Mouse (Mus musculus): ENCODE data around the gene Prkca. TPM values are rescaled to one million over a fixed set of nuclear protein-coding genes. Genes with fewer than 3 reads are reported as not detected.

Gene Prkca
- polyA plus RNA-seq, 1 experiment, result 7.4 TPM

DNA sequence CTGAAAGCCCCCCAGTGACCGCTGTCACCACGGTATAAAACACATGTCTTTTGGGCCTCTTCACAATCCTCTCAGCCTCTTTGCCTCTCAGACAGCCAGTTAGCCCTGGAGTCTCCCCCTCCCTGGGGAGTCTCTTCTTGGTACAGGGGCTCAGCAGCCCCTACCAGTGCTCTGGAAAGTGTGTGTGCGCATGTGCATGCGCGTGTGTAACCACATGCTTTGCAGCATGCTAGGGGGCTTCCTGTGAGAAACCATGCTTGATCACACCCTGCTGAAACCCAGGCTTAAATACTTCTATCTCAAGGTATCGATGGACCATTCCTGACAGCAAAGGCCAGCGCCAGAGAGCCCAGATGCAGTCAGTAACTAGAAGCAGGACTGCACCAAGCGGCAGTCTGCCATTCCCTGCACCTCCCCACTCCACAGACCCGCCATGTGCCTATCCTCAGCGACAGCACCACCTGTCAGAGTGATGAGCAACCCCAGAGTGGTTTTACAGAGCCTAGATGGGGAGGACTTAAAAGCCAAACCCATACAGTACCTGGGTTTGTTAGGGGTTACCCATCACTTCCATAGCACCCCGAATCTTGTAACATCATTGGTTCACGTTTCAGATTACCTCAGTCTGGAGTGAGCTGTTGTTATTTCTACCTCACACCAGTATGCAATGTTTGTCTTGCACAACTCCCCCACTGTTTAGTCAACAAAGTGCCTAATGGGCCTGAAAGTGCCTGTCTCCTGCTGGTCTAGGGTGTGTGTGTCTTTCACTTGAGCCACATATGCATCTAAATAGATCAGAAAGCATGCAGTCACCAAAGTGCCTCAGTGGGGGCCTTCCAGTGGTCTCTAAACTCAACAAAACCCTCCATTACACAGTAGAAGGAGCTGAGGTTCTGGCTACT is 75.1 kb downstream of the Prkca start:
- Histone ChIP-seq H3K4me3 (ENCODE audit: insufficient read depth, low read depth, low read length) (no peak overlapping the region), H3K4me1 (ENCODE audit: control insufficient read depth, insufficient read depth, insufficient read length, low read length) (peaks cover 10% of the 10 kb centered on the region), H3K27ac (replicated peaks; ENCODE audit: low read depth, low read length) (no peak overlapping the region)

DNA sequence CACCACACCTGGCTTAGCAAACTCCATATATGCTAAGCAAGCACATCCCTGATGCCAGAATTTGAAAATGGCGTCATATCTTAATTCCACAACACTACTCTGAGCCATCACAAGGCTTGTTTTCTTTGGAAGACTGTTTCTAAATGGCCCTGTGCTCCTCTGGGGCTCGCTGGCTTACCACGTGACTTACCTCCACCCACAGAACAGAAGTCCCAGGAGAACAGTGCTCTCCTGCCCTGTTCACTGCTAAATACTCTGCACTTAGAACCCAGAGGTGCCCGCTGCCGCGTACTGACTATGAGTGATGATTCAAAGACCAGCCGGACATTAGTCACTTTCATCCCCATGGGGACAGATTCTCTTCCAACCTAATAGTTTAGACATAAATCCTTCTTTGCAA is 75.9 kb downstream of the Prkca start:
- H3K4me3 ChIP-seq (ENCODE audit: insufficient read depth, low read depth, low read length), result no peak overlapping the region
- H3K27ac ChIP-seq (replicated peaks; ENCODE audit: low read depth, low read length), result no peak overlapping the region
- peaks cover 10% of the 10 kb centered on the region for H3K4me1 ChIP-seq (ENCODE audit: control insufficient read depth, insufficient read depth, insufficient read length, low read length)

DNA sequence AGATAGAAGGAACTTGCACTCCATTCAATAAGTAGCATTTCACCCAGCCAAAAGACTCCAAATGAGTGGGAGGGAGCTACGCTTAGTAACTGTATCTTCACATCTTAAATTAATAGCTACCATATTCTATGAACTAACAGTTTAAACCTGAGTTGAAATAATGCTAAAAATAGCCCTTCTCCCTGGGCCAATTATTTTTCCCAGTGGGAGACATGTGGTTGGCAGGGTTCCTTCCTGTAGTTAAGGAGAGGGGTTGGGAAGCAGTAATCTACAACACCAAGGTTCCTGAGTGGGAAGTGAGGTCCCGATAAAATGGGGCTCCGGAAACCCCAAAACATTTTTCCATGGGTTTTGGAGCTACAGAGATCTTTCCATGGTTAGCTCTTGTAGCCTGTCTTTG is 76.7 kb downstream of the Prkca start:
- no peak overlapping the region for H3K27ac ChIP-seq (replicated peaks; ENCODE audit: low read depth, low read length)
- peaks cover 10% of the 10 kb centered on the region for H3K4me1 ChIP-seq (ENCODE audit: control insufficient read depth, insufficient read depth, insufficient read length, low read length)
- H3K4me3 ChIP-seq (ENCODE audit: insufficient read depth, low read depth, low read length), result no peak overlapping the region

DNA sequence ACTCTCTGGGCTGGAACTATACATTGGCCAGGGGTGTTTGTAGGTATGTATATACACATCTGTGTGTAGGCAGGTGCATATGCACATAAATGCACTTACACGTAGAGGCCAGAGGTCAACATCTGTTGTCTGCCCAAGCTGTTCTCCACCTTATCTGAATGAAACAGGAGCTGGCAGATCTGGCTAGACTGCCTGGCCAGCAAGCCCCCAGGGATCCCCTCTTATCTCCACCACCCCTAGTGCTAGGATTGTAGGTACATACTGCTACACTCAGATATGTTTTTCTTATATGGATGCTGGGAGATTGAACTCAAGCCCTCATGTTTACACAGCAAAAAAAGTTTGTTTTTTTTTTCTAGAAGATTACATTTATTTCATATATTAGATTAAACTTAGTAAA is 79.9 kb downstream of the Prkca start:
- Histone ChIP-seq H3K4me1 (ENCODE audit: control insufficient read depth, insufficient read depth, insufficient read length, low read length) (peaks cover 15% of the 10 kb centered on the region), H3K4me3 (ENCODE audit: insufficient read depth, low read depth, low read length) (no peak overlapping the region), H3K27ac (replicated peaks; ENCODE audit: low read depth, low read length) (no peak overlapping the region)

DNA sequence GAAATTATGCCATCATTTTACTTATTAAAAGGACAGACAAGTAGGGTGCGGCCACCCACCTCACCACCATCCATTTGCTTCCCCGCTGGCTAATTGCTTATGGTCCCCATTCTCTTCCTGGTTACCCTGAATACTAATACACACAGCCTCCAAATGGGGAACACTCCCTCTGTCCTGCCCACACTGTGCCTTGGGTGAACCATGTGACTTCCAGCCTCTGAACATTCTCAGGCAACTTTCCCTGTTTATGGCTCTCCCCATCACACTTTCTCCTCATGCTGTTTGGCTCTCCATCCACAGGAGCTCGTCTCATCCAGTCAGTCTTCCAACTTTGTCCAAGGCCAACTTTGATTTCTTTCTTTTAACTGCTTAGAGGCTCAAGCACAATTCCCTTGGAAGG is 80.3 kb downstream of the Prkca start:
- Histone ChIP-seq H3K27ac (replicated peaks; ENCODE audit: low read depth, low read length) (no peak overlapping the region), H3K4me3 (ENCODE audit: insufficient read depth, low read depth, low read length) (no peak overlapping the region), H3K4me1 (ENCODE audit: control insufficient read depth, insufficient read depth, insufficient read length, low read length) (peaks cover 15% of the 10 kb centered on the region)

DNA sequence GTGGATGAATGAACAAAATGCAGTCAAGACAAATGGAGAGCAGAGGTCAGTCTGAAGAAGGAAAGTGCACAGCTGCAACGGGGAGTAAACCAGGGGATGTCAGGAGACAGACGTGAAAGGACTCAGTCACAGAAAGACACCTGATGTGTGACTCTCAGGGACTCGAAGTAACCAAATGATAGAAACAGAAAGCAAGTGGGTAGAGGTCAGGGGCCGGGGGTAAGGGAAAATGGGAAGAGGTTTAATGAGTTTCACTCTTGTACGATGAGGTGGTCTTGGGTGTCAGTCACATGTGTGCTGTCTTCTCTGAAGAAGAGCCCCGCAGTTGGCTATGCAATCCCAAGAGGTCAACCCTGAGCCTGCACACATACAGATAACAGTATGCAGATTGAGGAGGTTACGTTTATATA is 82.0 kb downstream of the Prkca start:
- H3K27ac ChIP-seq (replicated peaks; ENCODE audit: low read depth, low read length), result no peak overlapping the region
- no peak overlapping the region for H3K4me3 ChIP-seq (ENCODE audit: insufficient read depth, low read depth, low read length)
- peaks cover 6% of the 10 kb centered on the region; the same call in 1 of the 2 replicates for H3K4me1 ChIP-seq (ENCODE audit: control insufficient read depth, insufficient read depth, insufficient read length, low read length)

DNA sequence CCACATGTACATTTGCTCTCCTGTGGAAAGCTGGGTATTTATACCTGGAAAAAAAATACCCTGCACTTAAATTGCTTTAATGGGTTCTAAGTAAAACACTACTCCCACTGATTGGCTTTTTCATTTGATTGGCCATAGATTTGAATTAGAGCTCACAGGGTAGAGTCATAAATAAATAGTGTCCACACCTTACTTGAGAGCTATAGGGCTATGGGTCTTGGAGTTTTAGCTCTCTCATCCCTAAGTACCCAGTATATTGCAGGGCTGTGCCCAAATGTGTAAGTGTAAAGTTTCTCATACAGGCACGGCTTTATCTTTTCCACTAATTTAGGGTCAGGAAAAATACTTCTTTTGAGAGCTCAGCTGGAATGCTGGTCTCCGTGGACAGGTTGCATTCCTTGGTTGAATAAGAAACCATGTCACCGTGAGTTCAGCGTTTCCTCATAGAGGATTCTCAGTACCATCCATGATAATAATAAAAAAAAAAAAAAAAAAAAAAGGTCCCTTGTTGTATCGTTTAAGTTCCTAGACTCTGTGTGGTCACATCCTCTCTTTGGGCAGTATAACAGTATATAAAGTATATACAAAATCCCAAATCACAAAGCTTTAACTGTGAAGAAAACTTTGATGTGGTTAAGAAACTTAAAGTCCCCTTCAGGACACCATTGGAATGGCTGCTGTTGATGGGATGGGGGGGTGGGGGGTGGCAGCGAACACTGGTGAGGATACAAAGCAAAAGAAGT is 82.8 kb downstream of the Prkca start:
- Histone ChIP-seq H3K4me3 (ENCODE audit: insufficient read depth, low read depth, low read length) (no peak overlapping the region), H3K27ac (replicated peaks; ENCODE audit: low read depth, low read length) (no peak overlapping the region), H3K4me1 (ENCODE audit: control insufficient read depth, insufficient read depth, insufficient read length, low read length) (peaks cover 6% of the 10 kb centered on the region; the same call in 1 of the 2 replicates)

DNA sequence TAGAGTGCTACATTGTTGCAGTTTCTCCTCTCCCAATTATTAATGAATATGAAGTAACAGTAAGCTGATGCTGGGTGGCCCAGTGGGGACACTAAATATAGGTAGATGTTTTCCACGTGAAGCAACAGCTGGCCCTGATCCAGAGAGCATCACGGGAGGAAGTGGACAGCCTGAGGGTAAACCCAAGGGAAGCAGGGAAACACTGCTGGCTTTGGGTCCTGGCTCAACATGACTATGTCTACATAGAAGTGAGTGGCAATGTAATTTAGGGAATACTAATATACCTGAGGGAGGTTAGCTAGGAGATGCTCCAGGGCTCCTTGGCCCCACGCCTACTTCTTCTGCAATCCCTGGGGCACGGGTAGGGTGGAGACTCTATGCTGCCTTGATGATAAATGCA is 84.3 kb downstream of the Prkca start:
- no peak overlapping the region for H3K27ac ChIP-seq (replicated peaks; ENCODE audit: low read depth, low read length)
- H3K4me1 ChIP-seq (ENCODE audit: control insufficient read depth, insufficient read depth, insufficient read length, low read length), result peaks cover 6% of the 10 kb centered on the region; the same call in 1 of the 2 replicates
- H3K4me3 ChIP-seq (ENCODE audit: insufficient read depth, low read depth, low read length), result no peak overlapping the region

DNA sequence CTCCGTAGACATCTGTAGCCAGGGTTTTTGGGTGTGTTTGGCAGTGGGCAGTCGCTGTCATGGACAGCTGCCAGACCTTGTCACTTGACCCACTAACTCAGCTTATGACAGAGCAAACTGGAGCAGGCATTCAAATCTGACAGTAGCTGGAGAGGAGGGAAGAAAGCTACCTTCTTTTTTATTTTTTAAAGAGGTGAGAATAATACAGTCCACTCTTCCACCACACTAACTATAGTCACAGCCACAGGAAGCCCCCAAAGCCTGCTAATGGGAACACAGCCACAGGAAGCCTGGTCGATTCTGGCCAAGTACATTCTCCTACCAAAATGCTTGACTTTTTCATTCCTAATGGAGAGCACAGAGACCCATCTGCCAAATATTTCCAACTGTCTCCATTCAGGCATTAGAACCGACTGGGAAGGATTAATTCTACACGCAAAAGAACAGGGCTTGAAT is 84.9 kb downstream of the Prkca start:
- H3K4me3 ChIP-seq (ENCODE audit: insufficient read depth, low read depth, low read length), result no peak overlapping the region
- peaks cover 6% of the 10 kb centered on the region; the same call in 1 of the 2 replicates for H3K4me1 ChIP-seq (ENCODE audit: control insufficient read depth, insufficient read depth, insufficient read length, low read length)
- no peak overlapping the region for H3K27ac ChIP-seq (replicated peaks; ENCODE audit: low read depth, low read length)

DNA sequence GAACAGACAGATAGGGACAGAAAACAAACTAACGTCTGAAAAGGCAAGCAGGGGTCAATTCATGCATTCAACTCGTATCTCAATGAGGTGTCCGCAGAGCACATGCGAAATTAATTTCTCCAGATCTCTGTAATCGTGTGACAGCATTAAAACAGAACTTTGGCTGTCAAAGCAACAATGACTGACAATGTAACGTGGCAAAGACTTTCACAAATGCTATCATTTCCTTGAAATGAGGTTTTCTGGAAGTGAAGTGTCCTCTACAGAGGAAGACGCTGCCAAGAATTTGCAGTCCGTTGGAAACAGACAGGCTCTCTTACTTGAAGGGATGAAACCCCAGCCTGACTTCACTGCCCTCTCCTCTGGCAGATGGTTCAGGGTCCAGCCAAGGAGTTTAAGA is 85.8 kb downstream of the Prkca start:
- H3K27ac ChIP-seq (replicated peaks; ENCODE audit: low read depth, low read length), result no peak overlapping the region
- H3K4me1 ChIP-seq (ENCODE audit: control insufficient read depth, insufficient read depth, insufficient read length, low read length), result peaks cover 6% of the 10 kb centered on the region; the same call in 1 of the 2 replicates
- H3K4me3 ChIP-seq (ENCODE audit: insufficient read depth, low read depth, low read length), result no peak overlapping the region

DNA sequence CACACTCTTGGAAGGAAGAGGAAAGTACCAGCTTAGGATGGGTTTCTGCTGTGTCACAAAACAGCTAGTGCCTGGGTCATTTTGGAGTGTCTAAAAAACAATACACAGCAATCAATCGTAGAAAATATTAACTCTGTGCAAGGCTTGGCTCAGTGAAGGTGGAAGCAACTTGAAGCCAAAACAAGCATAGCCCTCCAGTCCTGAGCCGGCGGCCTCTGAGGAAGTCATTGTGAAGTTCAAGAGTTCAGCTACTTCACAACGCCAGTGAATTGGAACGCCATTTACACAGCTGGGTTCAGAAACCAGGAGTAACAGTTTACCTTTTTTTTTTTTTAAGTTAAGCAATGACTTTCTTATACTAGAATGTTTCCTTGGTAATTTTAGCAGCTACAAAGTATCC is 89.0 kb downstream of the Prkca start:
- H3K4me1 ChIP-seq (ENCODE audit: control insufficient read depth, insufficient read depth, insufficient read length, low read length), result peaks cover 2% of the 10 kb centered on the region; the same call in 1 of the 2 replicates
- no peak overlapping the region for H3K27ac ChIP-seq (replicated peaks; ENCODE audit: low read depth, low read length)
- no peak overlapping the region for H3K4me3 ChIP-seq (ENCODE audit: insufficient read depth, low read depth, low read length)

DNA sequence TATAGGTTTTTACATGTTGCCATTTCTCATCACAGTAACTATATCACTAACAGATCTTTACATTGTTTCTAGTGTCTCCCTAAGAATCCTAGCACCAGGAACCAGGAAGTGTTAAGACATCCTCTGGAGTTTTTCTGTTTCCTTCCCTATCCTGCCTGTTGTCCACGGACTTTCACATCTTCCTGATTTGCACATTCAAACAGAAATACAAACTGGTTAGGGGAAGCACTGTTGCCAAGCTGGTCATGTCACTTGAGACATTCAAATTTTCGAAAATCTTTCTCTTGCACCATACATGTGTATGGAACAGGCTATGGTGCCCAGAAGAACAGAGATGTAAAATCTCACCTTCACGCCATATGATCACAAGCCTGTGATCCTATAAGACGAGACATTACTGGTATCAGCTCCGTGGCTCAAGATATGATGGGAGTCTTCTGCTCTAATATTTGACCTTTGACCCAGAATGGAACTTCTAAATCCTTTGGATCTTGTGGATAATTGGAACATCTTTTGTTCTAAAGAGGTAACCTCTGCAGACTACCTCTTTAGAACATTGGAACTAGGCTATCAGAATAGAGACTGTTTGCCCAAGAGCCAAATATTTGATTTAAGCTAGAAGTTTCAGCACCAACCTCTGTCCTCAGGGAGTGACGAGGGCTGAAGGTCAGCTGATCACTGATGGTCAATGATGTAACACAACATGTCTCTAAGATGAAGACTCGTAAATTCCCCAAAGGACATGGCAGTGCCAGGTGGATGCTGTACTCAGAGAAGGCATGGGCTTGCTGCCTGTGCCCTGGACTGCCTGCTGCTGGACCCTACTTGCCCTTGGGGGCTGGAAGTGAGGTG is 91.6 kb downstream of the Prkca start:
- Histone ChIP-seq H3K4me1 (ENCODE audit: control insufficient read depth, insufficient read depth, insufficient read length, low read length) (no peaks in the 10 kb centered on the region), H3K27ac (replicated peaks; ENCODE audit: low read depth, low read length) (no peak overlapping the region), H3K4me3 (ENCODE audit: insufficient read depth, low read depth, low read length) (no peak overlapping the region)

DNA sequence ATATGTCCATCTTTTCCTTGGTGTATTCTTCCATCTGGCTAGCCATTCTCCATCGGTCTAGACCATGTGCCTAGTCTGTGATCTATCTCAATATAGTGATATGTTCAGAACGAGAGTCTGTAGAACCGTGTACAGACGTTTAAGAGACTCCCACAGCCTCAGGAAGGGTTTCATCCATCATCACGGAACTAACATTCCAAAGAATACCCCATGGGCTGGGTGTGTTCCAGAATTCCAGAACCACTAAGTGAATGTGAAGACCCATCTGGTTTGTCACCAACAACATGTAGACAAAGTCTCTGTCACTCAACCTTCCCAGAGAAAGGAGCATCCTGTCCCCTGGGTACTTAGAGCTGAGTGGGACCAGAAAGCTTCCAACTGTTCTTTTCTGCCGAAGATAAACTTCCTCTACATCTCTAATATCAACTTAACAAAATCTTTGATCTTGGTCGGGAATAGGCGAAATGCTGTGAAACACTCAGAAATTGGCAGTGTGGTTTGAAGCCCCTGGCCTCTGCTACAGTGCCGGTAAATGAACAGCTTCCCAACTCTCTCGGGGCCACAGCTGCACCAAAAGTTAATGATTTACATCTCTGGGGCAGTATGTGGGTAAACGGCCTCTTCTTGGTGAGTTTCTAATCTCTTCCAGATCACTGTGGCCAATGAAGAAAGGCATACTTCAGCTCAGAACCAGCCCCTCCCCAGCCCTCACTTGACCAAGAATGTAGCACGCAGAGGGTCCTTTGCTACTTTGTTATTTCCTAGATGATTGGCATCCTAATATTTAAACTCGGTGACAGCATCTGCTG is 92.7 kb downstream of the Prkca start:
- Histone ChIP-seq H3K27ac (replicated peaks; ENCODE audit: low read depth, low read length) (no peak overlapping the region), H3K4me1 (ENCODE audit: control insufficient read depth, insufficient read depth, insufficient read length, low read length) (no peaks in the 10 kb centered on the region), H3K4me3 (ENCODE audit: insufficient read depth, low read depth, low read length) (no peak overlapping the region)

DNA sequence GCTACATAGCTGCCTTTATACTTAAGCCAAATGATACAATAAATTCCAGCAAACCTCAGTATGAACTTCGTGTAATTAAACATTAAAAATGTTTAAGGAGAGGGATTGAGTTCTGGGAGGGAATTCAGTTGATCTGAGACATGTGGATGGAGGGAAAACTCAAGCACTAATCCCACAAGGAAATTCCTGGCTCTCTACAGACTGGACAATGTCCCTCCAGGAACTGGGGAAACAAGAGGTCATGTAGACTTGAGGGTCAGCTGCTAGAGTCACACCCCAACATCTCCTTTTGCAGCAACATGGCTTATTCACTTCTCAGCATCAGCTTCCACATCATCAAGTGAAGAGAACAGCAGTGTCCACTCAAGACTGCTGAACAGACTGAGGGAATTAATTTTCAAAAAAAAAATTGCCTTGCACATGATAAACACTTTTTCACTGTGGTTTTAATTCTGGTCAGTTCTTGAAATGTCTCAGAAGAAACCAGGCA is 93.5 kb downstream of the Prkca start:
- H3K4me3 ChIP-seq (ENCODE audit: insufficient read depth, low read depth, low read length), result no peak overlapping the region
- no peak overlapping the region for H3K27ac ChIP-seq (replicated peaks; ENCODE audit: low read depth, low read length)
- no peaks in the 10 kb centered on the region for H3K4me1 ChIP-seq (ENCODE audit: control insufficient read depth, insufficient read depth, insufficient read length, low read length)

All from brown adipose tissue, adult 24 weeks (tissue).